Mouse (Mus musculus) erythroblast, embryonic 14.5 days (primary cell): ENCODE measurements at regions not wholly inside any gene's neighbourhood (a gene's known extent, or its start where the extent isn't known, plus 50 kb on each side); places are given as distances from the start of the nearest gene placed in this dataset.

Experiments used
- GATA1 ChIP-seq: IDR thresholded peaks from 2 replicates; pipeline ENCODE4 v1.6.1; 2012; ENCODE audit warnings: low read length, inconsistent platforms, mixed read lengths
- TAL1 ChIP-seq: IDR thresholded peaks from 3 replicates; pipeline ENCODE4 v1.6.1; 2012; ENCODE audit warnings: low read length, inconsistent platforms, mixed read lengths

GRCm38 (mm10) chr10:12017286-12017685, 674.1 kb downstream of the Epm2a start:
- no peak for TF ChIP-seq GATA1
- no peak for TF ChIP-seq TAL1
